Mouse (Mus musculus) adrenal gland, adult 8-10 months (tissue): ENCODE measurements around the gene Akt3. TPM values are rescaled to one million over a fixed set of nuclear protein-coding genes. Genes with fewer than 3 reads are reported as not detected.

Experiments used
- DNase-seq: peaks from one replicate; pipeline ENCODE4 v3.0.0; 2022
- total RNA-seq, 4 experiments: library from RNA; stranded (reverse); gene quantifications; 2 replicates each; pipeline ENCODE4 v1.2.4; 2022

The Akt3 gene
- total RNA-seq, 4 experiments from 2014 or later, result 31.2 to 43.1 (median 36.3) TPM

DNA sequence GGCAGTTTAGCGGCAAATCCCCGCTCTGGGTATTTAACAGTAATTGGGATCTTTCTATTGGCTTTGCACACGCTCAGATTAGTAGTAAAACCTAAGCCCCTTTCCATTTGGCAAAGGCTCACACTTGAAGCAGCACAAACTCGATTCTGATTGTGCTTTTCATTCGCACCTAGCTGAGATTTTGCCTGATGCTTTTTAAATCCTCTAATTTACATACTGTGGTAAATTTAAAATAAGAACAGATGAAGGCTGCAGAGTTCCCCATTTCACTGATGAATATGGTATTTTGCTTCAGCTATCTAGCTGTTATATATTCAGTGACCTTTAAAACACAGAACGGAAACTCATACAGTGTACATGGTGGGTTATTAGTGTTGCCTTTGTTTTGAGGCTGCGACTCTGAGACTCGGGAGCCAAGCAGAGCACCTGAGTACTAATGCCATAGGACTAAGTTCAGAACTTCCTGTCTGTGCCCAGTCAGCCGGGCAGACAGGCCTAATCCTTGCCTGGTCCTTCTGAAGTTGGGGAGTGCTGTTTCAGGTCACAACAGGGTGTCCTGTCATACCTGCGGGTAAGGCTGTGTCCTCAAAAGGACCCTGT, 277.1 kb downstream of the Akt3 start:
- DNase-seq, result no peak

DNA sequence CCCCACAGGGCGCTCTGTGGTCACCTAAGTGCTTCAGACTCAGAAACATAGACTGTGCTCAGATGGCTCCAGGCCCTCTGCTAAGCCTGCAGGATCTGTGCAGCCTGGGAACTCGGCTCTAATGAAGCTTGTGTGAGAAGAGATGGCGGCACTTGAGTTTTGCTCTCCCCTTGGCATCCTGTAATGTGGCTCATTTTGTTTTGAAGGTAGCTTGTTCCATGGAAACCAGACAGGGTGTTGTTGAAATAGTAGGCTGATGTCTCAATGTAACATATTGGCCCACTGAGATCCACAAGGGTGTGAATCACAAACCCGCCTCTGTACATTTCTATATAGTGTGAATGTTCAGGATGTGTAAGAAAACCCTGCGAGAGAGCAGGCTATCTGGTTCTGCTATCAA, 277.9 kb downstream of the Akt3 start:
- no peak for DNase-seq

DNA sequence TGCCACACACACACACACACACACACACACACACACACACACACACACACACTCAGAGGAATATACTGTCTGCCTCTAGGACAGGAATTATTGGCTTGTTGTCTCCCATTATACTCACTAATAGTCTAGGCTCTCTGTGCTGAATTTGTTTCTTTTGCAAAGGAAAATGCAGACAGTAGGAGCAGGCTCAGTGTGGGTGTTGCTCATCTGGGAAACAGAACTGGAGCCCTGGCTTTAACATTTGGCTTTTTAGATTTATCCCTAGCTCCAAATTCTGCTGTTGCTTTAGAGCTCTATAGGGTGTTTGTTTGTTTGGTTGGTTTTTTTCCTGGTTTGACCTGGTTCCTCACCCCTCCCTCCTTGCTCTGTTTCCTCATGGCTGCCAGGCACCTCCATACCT, 278.8 kb downstream of the Akt3 start:
- no peak for DNase-seq

DNA sequence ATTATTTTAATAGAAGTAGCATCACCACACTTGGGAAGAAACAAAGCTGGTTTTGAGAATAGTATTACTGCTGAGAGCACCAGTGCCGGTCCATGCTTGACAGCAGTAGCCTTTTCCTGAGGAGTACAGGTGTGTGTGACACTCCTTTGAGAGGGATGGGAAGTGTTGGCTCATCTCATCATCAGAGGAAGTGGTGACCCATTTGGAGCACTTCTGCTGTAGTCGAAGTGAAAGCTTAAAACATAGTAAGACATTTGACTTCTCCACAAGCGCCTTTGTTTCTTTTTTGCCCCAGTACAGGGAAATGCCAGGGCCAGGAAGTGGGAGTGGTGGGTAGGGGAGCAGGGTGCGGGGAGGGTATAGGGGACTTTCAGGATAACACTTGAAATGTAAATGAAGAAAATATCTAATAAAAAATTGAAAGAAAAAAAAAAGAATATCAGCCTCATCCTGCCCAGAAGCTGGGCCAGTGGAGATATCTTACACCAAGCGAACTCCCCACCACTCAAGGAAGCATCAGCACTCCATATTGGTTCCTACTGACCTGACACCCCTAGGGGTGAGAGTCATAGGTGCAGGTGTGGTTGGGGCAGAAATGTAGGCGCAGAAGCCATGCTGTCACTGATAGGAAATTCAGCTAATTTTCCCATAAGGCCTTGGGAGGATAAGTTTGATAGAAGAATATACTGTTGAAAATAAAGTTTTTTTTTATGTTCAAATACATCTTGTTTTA, 284.5 kb downstream of the Akt3 start:
- DNase-seq, result no peak

DNA sequence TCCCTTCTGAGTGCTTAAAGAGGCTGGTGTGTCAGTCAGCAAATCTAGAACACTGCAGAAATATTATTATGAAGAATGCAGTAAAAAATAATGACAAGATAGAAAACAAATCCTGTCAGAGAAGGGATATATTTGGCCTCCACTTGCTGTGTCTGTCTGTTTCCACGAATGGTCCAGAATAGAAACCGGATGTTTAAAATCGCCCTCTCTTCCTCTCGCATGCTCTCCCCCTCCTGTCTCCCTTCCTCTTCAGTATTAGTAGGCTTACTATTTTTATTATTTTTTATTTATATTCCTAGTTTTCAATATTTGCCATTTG, 286.6 kb downstream of the Akt3 start:
- DNase-seq, result no peak

DNA sequence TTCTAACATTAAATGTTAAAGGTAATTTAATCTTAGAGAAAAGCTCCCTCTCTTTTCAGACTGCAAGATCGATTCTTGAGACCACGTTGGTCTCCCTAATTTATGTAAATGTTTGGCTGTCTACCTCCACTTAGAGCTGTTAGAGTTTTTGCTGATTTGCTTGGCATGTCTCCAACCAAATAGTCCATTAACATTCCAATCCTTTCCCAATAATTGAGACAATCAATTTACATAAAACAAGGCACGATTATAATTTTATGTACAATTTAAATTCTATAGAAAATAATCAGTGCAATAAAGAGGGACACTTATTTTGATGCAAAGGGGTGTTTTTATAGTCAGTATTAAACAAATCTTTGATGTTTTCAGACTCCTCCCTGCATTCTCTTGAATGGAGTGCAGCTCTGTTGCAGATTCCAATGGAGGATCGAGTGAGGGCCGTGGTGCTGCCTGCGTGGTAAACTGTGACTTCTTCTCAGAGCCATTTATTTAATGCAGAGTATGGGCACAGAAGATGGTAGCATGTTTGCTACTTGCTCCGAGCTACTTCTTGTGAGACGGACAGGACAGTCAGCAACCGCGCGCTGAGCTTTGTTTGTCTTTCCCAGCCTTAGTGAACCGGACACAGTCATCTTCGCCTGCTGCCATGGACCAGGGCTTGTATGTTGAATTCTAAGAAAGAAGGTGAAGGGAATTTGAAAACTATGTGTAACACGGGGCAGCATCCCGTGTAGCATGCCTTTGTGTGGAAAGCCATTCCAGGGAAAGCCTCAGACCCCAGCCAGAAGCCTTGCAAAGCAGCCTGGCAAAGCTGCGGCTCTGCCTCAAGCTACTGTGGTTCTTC, 287.1 kb downstream of the Akt3 start:
- no peak for DNase-seq

Other genes with a start within 250 kb of the Akt3 start
- gene Zbtb18, start 184.1 kb upstream of the Akt3 start, total RNA-seq, result 10 to 100 TPM; 16.0 to 25.7 (median 20.7) TPM